Mouse (Mus musculus) thymus, adult 18-20 months (tissue): ENCODE data around the gene Gm5039.
A peak's percentile ranks its signal among the peaks of the same experiment; 100 is the strongest.
"Not testable (repeated sequence)": the region's sequence is repeated elsewhere in the genome, so short reads cannot be mapped to it uniquely, and the experiment has no call there.

Source experiments
- DNase-seq, 2 experiments: peaks; one replicate each; pipeline ENCODE4 v3.0.0; 2022; ENCODE audit warnings: mixed read lengths in 2 of 2

Gm5039 gene

GRCm38 (mm10) chr12:88323926-88324325 lies at the start of gene Gm5039:
Gm5039 (minus strand) TSS chr12:88324026.
- DNase-seq: not testable (repeated sequence)

GRCm38 (mm10) chr12:88372018-88372417 lies 48.2 kb upstream of the Gm5039 start:
- DNase-seq: no peak

GRCm38 (mm10) chr12:88370321-88370720 lies 46.5 kb upstream of the Gm5039 start:
- DNase-seq: not testable (repeated sequence)

GRCm38 (mm10) chr12:88369690-88370089 lies 45.9 kb upstream of the Gm5039 start:
- not testable (repeated sequence) for DNase-seq

- no peak for DNase-seq
These were observed 44.8 kb upstream of the Gm5039 start for GRCm38 (mm10) chr12:88368618-88369017.

GRCm38 (mm10) chr12:88367673-88368072 lies 43.8 kb upstream of the Gm5039 start:
- DNase-seq: no peak

- no peak for DNase-seq
These were observed 37.3 kb upstream of the Gm5039 start for GRCm38 (mm10) chr12:88361120-88361445.

GRCm38 (mm10) chr12:88360441-88361119 lies 36.8 kb upstream of the Gm5039 start, which contains the start of gene Adck1:
Adck1 (plus strand) TSS chr12:88360554.
- DNase-seq: peak; percentile 76 to 78

- no peak for DNase-seq
These were observed 30.4 kb upstream of the Gm5039 start for GRCm38 (mm10) chr12:88354182-88354702.

GRCm38 (mm10) chr12:88341286-88341685 lies 17.5 kb upstream of the Gm5039 start:
- DNase-seq: not testable (repeated sequence)

- not testable (repeated sequence) for DNase-seq
These were observed 13.0 kb upstream of the Gm5039 start for GRCm38 (mm10) chr12:88336662-88337413.

GRCm38 (mm10) chr12:88314556-88314955 lies 9.3 kb downstream of the Gm5039 start:
- DNase-seq: no peak

- DNase-seq: not testable (repeated sequence)
These were observed 26.7 kb downstream of the Gm5039 start for GRCm38 (mm10) chr12:88297171-88297570.

- DNase-seq: not testable (repeated sequence)
These were observed 30.7 kb downstream of the Gm5039 start for GRCm38 (mm10) chr12:88293082-88293481.

- DNase-seq: not testable (repeated sequence)
These were observed 38.6 kb downstream of the Gm5039 start for GRCm38 (mm10) chr12:88285224-88285623.

GRCm38 (mm10) chr12:88274400-88274799 lies 49.4 kb downstream of the Gm5039 start, which contains the start of gene Gm5662:
Gm5662 (minus strand) TSS chr12:88274500.
- DNase-seq: not testable (repeated sequence)
